Mouse (Mus musculus): ENCODE measurements around the gene Sppl2a. TPM values are rescaled to one million over a fixed set of nuclear protein-coding genes. Genes with fewer than 3 reads are reported as not detected.

Sppl2a gene
- polyA plus RNA-seq, 1 experiment: 7.6 TPM

DNA sequence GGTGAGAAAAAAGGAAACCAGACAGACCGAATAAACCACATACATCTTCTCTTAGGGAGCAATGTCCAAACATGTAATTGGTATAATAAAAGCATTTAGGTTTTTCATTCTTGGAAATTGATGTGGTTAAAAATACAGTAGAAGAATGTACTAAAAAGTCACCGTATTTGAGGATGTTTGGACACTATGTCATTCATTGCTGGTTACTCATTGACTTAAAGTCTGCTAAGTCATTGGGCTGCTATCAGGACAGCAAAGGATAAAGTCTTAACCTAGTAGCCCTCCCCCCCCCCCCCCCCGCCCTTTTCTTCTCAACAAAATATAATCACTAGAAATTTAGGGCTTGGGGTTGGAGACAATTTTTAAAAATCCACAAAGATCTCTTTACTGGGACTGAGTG is 15.2 kb upstream of the Sppl2a start:
- DNase-seq (ENCODE audit: low read depth in 1 of 2, low spot score in 2 of 2): no peak
- Histone ChIP-seq H3K36me3 (ENCODE audit: control insufficient read depth, insufficient read depth, low read length) (no peaks in the 10 kb centered on the region), H3K4me3 (ENCODE audit: extremely low read depth, insufficient read depth, insufficient read length) (no peak overlapping the region), H3K27ac (ENCODE audit: insufficient read depth, low read length) (no peak overlapping the region), H3K27me3 (ENCODE audit: control insufficient read depth, insufficient read depth, low read length) (no peaks in the 10 kb centered on the region), H3K4me1 (ENCODE audit: control insufficient read depth, insufficient read depth, insufficient read length) (no peaks in the 10 kb centered on the region)
- 78% methylated on average over 3 of the region's 3 CpGs for WGBS
- TF ChIP-seq CTCF (IDR thresholded peaks at IDR 0.05; ENCODE audit: extremely low read depth, insufficient read depth, insufficient read length, insufficient replicate concordance): no peak
- no peak for TF ChIP-seq POLR2A (IDR thresholded peaks at IDR 0.05; ENCODE audit: low read depth, low read length)

DNA sequence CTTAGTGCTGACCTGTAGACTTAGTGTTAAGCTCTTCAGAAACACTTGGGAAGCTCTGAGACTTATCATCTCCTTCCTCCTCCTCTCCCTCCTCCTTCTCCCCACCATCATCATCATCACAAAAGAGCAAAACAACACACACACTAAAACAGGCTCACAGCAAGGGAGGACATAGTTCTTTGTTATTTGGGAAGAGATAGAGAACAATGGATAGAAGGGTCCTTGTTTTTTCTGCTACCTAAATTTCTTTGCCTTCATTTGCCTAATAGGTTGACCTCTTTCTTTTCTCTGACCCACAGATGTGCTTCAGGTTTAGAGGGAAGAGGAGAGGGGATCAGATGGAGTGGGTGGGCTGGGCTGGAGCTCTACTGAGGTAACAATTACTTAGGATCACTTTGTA is 14.6 kb upstream of the Sppl2a start:
- no peak overlapping the region for H3K27ac ChIP-seq (ENCODE audit: insufficient read depth, low read length)
- no peak for TF ChIP-seq POLR2A (IDR thresholded peaks at IDR 0.05; ENCODE audit: low read depth, low read length)
- TF ChIP-seq CTCF (IDR thresholded peaks at IDR 0.05; ENCODE audit: extremely low read depth, insufficient read depth, insufficient read length, insufficient replicate concordance): no peak

DNA sequence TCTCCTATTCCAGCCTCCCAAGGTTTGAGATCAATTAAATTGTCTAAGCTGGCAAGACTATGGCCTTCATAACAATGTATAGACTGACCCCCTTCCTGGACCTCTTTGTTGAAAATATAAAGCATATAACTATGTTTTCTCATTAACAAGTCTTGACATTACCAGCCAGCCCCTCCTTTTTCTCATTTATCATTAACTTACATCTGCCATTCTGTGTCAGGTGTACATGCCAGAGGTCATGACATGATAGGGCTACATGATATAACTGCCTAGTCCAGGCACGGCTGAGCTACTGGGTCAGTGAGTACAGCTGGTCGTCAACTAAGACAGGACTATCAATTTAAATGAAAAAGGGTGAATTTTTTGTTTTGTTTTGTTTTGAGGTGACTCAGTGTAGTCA is 10.2 kb upstream of the Sppl2a start:
- 81% methylated on average over 2 of the region's 2 CpGs for WGBS
- DNase-seq (ENCODE audit: low read depth in 1 of 2, low spot score in 2 of 2): no peak

More for the DNA sequence above, 14.6 kb upstream of the Sppl2a start:
- Histone ChIP-seq H3K4me3 (ENCODE audit: extremely low read depth, insufficient read depth, insufficient read length) (no peak overlapping the region), H3K36me3 (ENCODE audit: control insufficient read depth, insufficient read depth, low read length) (no peaks in the 10 kb centered on the region), H3K4me1 (ENCODE audit: control insufficient read depth, insufficient read depth, insufficient read length) (no peaks in the 10 kb centered on the region), H3K27me3 (ENCODE audit: control insufficient read depth, insufficient read depth, low read length) (no peaks in the 10 kb centered on the region)
- no peak for DNase-seq (ENCODE audit: low read depth in 1 of 2, low spot score in 2 of 2)

GRCm38 (mm10) chr2:126940314-126940866 is 7.4 kb upstream of the Sppl2a start:
- WGBS: 80% methylated on average over 3 of the region's 3 CpGs
- no peaks in the 10 kb centered on the region for H3K4me1 ChIP-seq (ENCODE audit: control insufficient read depth, insufficient read depth, insufficient read length)
- no peak for DNase-seq (ENCODE audit: low read depth in 1 of 2, low spot score in 2 of 2)
- no peak overlapping the region for H3K4me3 ChIP-seq (ENCODE audit: extremely low read depth, insufficient read depth, insufficient read length)
- H3K36me3 ChIP-seq (ENCODE audit: control insufficient read depth, insufficient read depth, low read length): no peaks in the 10 kb centered on the region
- TF ChIP-seq CTCF (IDR thresholded peaks at IDR 0.05; ENCODE audit: extremely low read depth, insufficient read depth, insufficient read length, insufficient replicate concordance) (no peak), POLR2A (IDR thresholded peaks at IDR 0.05; ENCODE audit: low read depth, low read length) (no peak)
- no peak overlapping the region for H3K27ac ChIP-seq (ENCODE audit: insufficient read depth, low read length)
- H3K27me3 ChIP-seq (ENCODE audit: control insufficient read depth, insufficient read depth, low read length): no peaks in the 10 kb centered on the region

More for the DNA sequence above, 10.2 kb upstream of the Sppl2a start:
- H3K27me3 ChIP-seq (ENCODE audit: control insufficient read depth, insufficient read depth, low read length): no peaks in the 10 kb centered on the region
- no peak overlapping the region for H3K4me3 ChIP-seq (ENCODE audit: extremely low read depth, insufficient read depth, insufficient read length)
- TF ChIP-seq CTCF (IDR thresholded peaks at IDR 0.05; ENCODE audit: extremely low read depth, insufficient read depth, insufficient read length, insufficient replicate concordance) (no peak), POLR2A (IDR thresholded peaks at IDR 0.05; ENCODE audit: low read depth, low read length) (no peak)
- no peaks in the 10 kb centered on the region for H3K36me3 ChIP-seq (ENCODE audit: control insufficient read depth, insufficient read depth, low read length)
- H3K4me1 ChIP-seq (ENCODE audit: control insufficient read depth, insufficient read depth, insufficient read length): no peaks in the 10 kb centered on the region
- no peak overlapping the region for H3K27ac ChIP-seq (ENCODE audit: insufficient read depth, low read length)

DNA sequence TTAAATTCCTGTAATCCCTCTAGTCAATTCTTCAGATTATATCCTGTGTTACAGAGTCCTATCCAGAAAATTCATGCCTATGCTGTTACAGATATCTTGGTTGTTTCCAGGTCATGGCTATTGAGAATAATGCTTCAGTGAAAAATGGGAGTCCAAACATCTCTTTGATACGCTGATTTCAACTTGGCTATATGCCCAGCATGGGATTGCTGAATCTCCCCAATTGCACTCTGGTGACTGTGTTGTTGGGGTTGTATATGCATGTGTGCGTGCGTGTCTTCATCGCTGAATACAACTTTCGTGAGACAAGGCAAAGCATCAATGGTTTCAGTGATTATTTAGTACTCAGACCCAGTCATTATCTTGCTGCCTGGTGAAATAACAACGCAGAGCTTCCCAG is 5.0 kb upstream of the Sppl2a start:
- Histone ChIP-seq H3K27me3 (ENCODE audit: control insufficient read depth, insufficient read depth, low read length) (no peaks in the 10 kb centered on the region), H3K4me1 (ENCODE audit: control insufficient read depth, insufficient read depth, insufficient read length) (no peaks in the 10 kb centered on the region), H3K27ac (ENCODE audit: insufficient read depth, low read length) (no peak overlapping the region), H3K4me3 (ENCODE audit: extremely low read depth, insufficient read depth, insufficient read length) (no peak overlapping the region), H3K36me3 (ENCODE audit: control insufficient read depth, insufficient read depth, low read length) (no peaks in the 10 kb centered on the region)
- DNase-seq (ENCODE audit: low read depth in 1 of 2, low spot score in 2 of 2): no peak
- no peak for TF ChIP-seq POLR2A (IDR thresholded peaks at IDR 0.05; ENCODE audit: low read depth, low read length)
- TF ChIP-seq CTCF (IDR thresholded peaks at IDR 0.05; ENCODE audit: extremely low read depth, insufficient read depth, insufficient read length, insufficient replicate concordance): no peak
- 88% methylated on average over 6 of the region's 6 CpGs for WGBS

GRCm38 (mm10) chr2:126933921-126934320 is 886 bp upstream of the Sppl2a start:
- TF ChIP-seq CTCF (IDR thresholded peaks at IDR 0.05; ENCODE audit: extremely low read depth, insufficient read depth, insufficient read length, insufficient replicate concordance): no peak
- TF ChIP-seq POLR2A (IDR thresholded peaks at IDR 0.05; ENCODE audit: low read depth, low read length): no peak
- H3K36me3 ChIP-seq (ENCODE audit: control insufficient read depth, insufficient read depth, low read length): no peaks in the 10 kb centered on the region; the same call in 1 of the 2 replicates
- H3K27ac ChIP-seq (ENCODE audit: insufficient read depth, low read length): peak overlapping the region; percentile 13; the same call in 1 of the 2 replicates
- H3K4me1 ChIP-seq (ENCODE audit: control insufficient read depth, insufficient read depth, insufficient read length): no peaks in the 10 kb centered on the region
- DNase-seq (ENCODE audit: low read depth in 1 of 2, low spot score in 2 of 2): no peak
- H3K4me3 ChIP-seq (ENCODE audit: extremely low read depth, insufficient read depth, insufficient read length): no peak overlapping the region
- H3K27me3 ChIP-seq (ENCODE audit: control insufficient read depth, insufficient read depth, low read length): no peaks in the 10 kb centered on the region

- Histone ChIP-seq H3K4me3 (ENCODE audit: extremely low read depth, insufficient read depth, insufficient read length) (peak overlapping the region; percentile 73), H3K27ac (ENCODE audit: insufficient read depth, low read length) (peak overlapping the region; percentile 95; the same call in 1 of the 2 replicates), H3K36me3 (ENCODE audit: control insufficient read depth, insufficient read depth, low read length) (peaks cover 2% of the 10 kb centered on the region; the same call in 1 of the 2 replicates), H3K4me1 (ENCODE audit: control insufficient read depth, insufficient read depth, insufficient read length) (no peaks in the 10 kb centered on the region), H3K27me3 (ENCODE audit: control insufficient read depth, insufficient read depth, low read length) (no peaks in the 10 kb centered on the region)
- 2% methylated on average over 14 of the region's 15 CpGs for WGBS
- TF ChIP-seq CTCF (IDR thresholded peaks at IDR 0.05; ENCODE audit: extremely low read depth, insufficient read depth, insufficient read length, insufficient replicate concordance): no peak
- no peak for TF ChIP-seq POLR2A (IDR thresholded peaks at IDR 0.05; ENCODE audit: low read depth, low read length)
- DNase-seq (ENCODE audit: low read depth in 1 of 2, low spot score in 2 of 2): peak in 1 of 2 experiments; percentile 33
Observed at GRCm38 (mm10) chr2:126932261-126932896, 656 bp downstream of the Sppl2a start.

All from spleen, adult 2 months (tissue).